Mouse (Mus musculus): ENCODE measurements around the gene Marveld3.

Marveld3 gene

DNA sequence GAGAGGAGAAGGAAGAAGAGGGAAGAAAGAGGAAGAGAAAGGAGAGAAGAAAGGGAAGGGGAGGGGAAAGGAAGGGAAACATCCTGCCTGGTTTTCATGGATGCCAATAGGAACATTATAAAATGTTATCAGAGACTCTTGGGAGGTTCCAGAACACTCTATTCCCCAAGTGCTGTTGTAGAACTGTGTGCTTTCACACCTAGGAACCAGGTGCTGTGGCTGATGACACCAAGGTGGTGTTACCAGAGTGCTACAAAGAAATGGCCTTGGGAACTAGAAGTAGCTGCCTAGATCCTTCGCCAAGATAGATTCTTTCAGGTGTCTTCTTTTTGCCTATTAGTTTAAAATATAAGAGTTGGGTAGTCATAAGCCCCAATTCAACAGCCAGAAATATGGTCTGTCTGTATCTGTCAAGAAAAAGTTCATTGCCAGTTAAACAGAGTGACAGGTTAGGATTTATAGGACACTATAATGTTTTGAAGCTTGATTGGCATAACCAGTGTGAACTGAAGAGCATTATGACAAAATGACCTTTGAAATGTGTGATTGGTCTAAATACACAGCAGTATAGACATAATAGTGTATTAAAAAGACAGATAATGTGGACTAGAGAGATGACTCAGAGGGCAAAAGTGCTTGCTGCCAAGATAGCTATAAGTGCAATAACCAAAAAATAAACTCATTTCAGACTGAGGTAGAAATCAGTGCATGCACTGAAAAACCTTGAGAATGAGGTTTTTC lies 56.9 kb downstream of the Marveld3 start:
- DNase-seq (ENCODE audit: low read depth in 1 of 2, low spot score in 2 of 2): no peak

DNA sequence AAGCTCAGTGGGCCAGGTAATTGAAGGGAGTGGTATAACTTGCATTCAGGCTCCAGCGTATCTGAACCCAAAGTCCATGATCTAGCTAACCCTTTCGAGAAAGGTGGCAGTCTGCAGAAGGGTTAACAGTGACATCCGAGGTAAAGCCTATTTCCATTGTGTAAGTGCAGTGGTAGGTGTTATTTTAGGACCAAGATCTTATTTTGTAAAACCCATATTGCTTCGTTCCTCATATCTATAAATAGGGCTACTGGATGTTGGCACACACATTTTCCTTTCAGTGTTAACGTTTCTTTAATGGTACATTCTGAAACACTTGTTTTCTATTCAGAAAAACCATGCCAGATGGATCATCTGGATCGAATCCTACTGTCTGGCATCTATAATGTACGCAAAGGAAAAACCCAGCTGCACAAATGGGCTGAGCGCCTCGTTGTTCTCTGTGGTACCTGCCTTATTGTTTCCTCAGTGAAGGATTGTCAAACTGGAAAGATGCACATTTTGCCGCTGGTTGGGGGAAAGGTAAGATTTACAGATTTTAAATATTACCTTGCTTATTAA lies 58.0 kb downstream of the Marveld3 start:
- no peak for DNase-seq (ENCODE audit: low read depth in 1 of 2, low spot score in 2 of 2)

DNA sequence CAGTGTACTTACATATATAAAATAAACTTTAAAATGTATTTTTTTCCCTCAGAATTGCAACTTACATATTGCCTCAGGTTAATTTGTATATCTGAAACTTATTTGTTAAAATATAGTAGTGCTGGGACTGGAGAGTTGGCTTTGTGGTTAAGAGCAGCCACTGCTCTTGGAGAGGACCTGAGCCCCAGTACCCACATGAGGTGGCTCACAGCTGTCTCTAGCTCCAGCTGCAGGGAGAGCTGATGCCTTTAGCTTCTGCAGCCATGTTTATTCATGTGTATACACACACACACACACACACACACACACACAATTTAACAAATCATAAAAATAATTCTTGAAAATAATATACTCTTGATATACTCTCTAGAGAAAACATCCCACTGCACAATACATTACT lies 59.6 kb downstream of the Marveld3 start:
- DNase-seq (ENCODE audit: low read depth in 1 of 2, low spot score in 2 of 2): no peak

Measured in monocyte, adult 2 months (primary cell).